Comparison of ENCODE assay signal across 24 mouse cellular contexts in the genomic region with DNA sequence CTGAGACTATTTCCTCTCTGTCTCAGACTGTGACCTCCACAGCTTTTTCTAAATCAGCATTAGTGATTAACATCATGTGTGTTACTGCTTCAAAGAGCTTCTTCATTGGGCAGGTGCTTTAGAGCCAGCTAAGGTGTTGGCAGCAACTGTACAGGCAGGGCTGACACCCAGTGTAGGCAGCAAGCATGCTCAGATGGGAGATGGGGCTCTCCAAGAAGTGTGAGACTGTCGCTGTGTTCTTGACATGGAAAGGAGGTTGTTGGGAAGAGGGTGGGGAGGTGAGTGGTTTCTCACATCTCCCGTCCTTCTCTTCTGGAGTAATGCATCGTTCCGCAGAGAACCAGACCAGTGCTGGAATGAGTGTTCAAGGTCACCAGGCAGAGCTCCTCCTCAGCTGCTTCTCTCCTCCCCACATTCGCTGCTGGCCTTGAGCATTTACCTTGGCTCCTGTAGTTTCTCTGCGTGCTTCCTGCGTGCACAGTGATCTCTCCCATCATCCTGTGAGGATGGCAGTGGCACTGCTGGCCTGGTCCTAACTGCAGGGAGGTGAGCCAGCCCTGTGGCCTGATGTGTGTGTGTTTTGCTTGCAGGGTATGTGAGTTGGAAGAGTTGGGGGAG.
DNase-seq lines count a peak whose midpoint lies in the region; TF ChIP-seq lines count a peak whose summit lies in the region.
"Had no signal": no experiment of that assay in that cellular context is flagged by ENCODE, and none has a peak within 500 bp of the region (broad histone marks: within the 10 kb centered on the region; RNA-seq: fewer than 3 reads in every experiment).

No protein-coding gene starts in this region.

- no peaks in the 10 kb centered on the region for H3K36me3 ChIP-seq in testis, adult 2 months (ENCODE audit: control insufficient read depth, insufficient read depth, low read length)
- H3K36me3 ChIP-seq: G1E had no signal

- no peaks in the 10 kb centered on the region for H3K27me3 ChIP-seq in testis, adult 2 months (ENCODE audit: control insufficient read depth, insufficient read depth, low read length)
- H3K27me3 ChIP-seq: forebrain, embryonic 13.5 days; heart, embryonic 13.5 days; kidney, embryonic 15.5 days; limb, embryonic 13.5 days; liver, embryonic 12.5 days; midbrain, embryonic 12.5 days; neural tube, embryonic 12.5 days had no signal

- TF ChIP-seq CTCF in testis, adult 2 months (IDR thresholded peaks at IDR 0.05; ENCODE audit: control insufficient read depth, insufficient read depth, insufficient replicate concordance, low read depth, low read length): peak; percentile 0; the same call in 1 of the 2 replicates

- no peaks in the 10 kb centered on the region for H3K4me1 ChIP-seq in testis, adult 2 months (ENCODE audit: control insufficient read depth, insufficient read depth, low read length)
- H3K4me1 ChIP-seq: forebrain, embryonic 13.5 days; kidney, embryonic 15.5 days; limb, embryonic 13.5 days; liver, embryonic 12.5 days; midbrain, embryonic 12.5 days; neural tube, embryonic 12.5 days had no signal

- H3K27ac ChIP-seq in testis, adult 2 months (ENCODE audit: control insufficient read depth, insufficient read depth, low read depth, low read length): no peak overlapping the region
- H3K27ac ChIP-seq: forebrain, embryonic 13.5 days; gastrocnemius, adult 2 months; heart, embryonic 13.5 days; kidney, embryonic 15.5 days; limb, embryonic 13.5 days; liver, embryonic 12.5 days; midbrain, embryonic 12.5 days; neural tube, embryonic 12.5 days had no signal

- no peak for TF ChIP-seq POLR2A in testis, adult 2 months (IDR thresholded peaks at IDR 0.05; ENCODE audit: control insufficient read depth, low read depth, low read length)

- DNase-seq in adrenal gland, adult 2 months: peak; percentile 53
- no peak for DNase-seq in adrenal gland, postnatal 25 days
- DNase-seq in left cerebral cortex, postnatal 25 days (ENCODE audit: low spot score in 2 of 2): peak; percentile 37 to 71
- no peak for DNase-seq in left cerebral cortex, adult 18-20 months (ENCODE audit: low spot score in 2 of 2)
- no peak for DNase-seq in testis, postnatal 10 days (ENCODE audit: low spot score)
- no peak for DNase-seq in cerebellum, adult 11 months
- no peak for DNase-seq in heart, adult 18-20 months
- DNase-seq: gastrocnemius, adult 2 months; kidney, adult 18-20 months; kidney, postnatal 25 days; lung, adult 18-20 months; lung, postnatal 4 days; thymus, postnatal 14 days had no signal

- intact Hi-C loops in left cerebral cortex, postnatal 25 days (cut with DNase I): loop anchor here (2.0 kb wide), 2 partner anchors 16 to 68 kb away; no protein-coding TSS in a partner anchor

- no peak overlapping the region for H3K4me3 ChIP-seq in testis, adult 2 months (ENCODE audit: control insufficient read depth, low read depth, low read length)
- H3K4me3 ChIP-seq: forebrain, embryonic 13.5 days; gastrocnemius, adult 2 months; heart, embryonic 13.5 days; kidney, embryonic 15.5 days; limb, embryonic 13.5 days; liver, embryonic 12.5 days; megakaryocyte, embryonic 14.5 days; midbrain, embryonic 12.5 days; myocyte; neural tube, embryonic 12.5 days had no signal

Comparison
In these comparisons a context has a peak if more than half of its experiments do, and no peak if none do; other contexts are left out.
1. DNase-seq: peak in adrenal gland, adult 2 months (single experiment) and left cerebral cortex, postnatal 25 days (2 of 2); none in adrenal gland, postnatal 25 days (single experiment), left cerebral cortex, adult 18-20 months (0 of 2), testis, postnatal 10 days (single experiment), cerebellum, adult 11 months (single experiment) and heart, adult 18-20 months (0 of 2).